Mouse (Mus musculus) embryonic fibroblast, embryonic 13.5 days (primary cell): ENCODE measurements around the gene Son.

ENCODE experiments used
- CTCF ChIP-seq: IDR thresholded peaks from 2 replicates; pipeline ENCODE4 v1.5.1; 2011; ENCODE audit warnings: mild to moderate bottlenecking, control low read depth, low read length, moderate library complexity, borderline replicate concordance; ENCODE audit not compliant: insufficient read depth
- POLR2A ChIP-seq: IDR thresholded peaks from 2 replicates; pipeline ENCODE4 v1.6.1; 2011; ENCODE audit warnings: low read depth, mild to moderate bottlenecking, control low read depth, low read length, moderate library complexity

DNA sequence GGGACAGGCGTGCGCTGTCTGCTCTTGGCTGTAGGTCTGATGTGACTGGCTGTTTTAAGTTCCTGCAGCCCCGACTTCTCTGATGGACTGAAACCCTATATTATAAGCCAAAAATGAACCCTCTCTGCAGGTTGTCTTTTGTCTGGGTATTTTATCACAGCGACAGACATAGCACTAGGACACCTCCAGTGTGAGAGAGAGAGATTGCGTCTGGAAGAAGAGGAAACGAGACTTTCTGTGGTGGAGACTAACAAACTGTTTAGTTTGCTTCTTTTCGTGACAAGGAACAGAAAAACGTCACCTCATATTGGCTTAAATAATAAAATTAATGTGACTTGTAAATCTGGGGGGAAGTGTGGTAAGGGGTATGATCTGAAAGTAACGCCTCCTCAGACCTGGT is 45.6 kb upstream of the Son start:
- TF ChIP-seq CTCF (no peak), POLR2A (no peak)
